Mouse (Mus musculus) neural tube, embryonic 15.5 days (tissue): ENCODE measurements around the gene Kif1bp. TPM values are rescaled to one million over a fixed set of nuclear protein-coding genes. Genes with fewer than 3 reads are reported as not detected.
"Not testable (repeated sequence)": the region's sequence is repeated elsewhere in the genome, so short reads cannot be mapped to it uniquely, and the experiment has no call there.

Experiments used
- ATAC-seq: fragments of 200-750 bp; cut with Nextera tagmentation; 2 replicates; pipeline ENCODE4 v1.8.0; 2017; ENCODE audit warnings: mild to moderate bottlenecking, moderate TSS enrichment, moderate library complexity; ENCODE audit not compliant: low FRiP score
- H3K27ac ChIP-seq: fragments of 300-500 bp; sonication (generic); replicated peaks from 2 replicates; pipeline ENCODE4 v1.5.1; 2015; ENCODE audit warnings: mild to moderate bottlenecking, inconsistent platforms
- H3K27me3 ChIP-seq: fragments of 300-500 bp; sonication (generic); replicated peaks from 2 replicates; pipeline ENCODE4 v1.6.1; 2015; ENCODE audit warnings: inconsistent platforms
- H3K36me3 ChIP-seq: fragments of 300-500 bp; sonication (generic); 2 replicates; pipeline ENCODE4 v1.6.1; 2015; ENCODE audit warnings: inconsistent platforms
- H3K4me1 ChIP-seq: fragments of 300-500 bp; sonication (generic); 2 replicates; pipeline ENCODE4 v1.6.1; 2015; ENCODE audit warnings: inconsistent platforms
- H3K4me2 ChIP-seq: fragments of 300-500 bp; sonication (generic); 2 replicates; pipeline ENCODE4 v1.6.1; 2015; ENCODE audit warnings: inconsistent platforms, mild to moderate bottlenecking, moderate library complexity
- H3K4me3 ChIP-seq: fragments of 300-500 bp; sonication (generic); replicated peaks from 2 replicates; pipeline ENCODE4 v1.5.1; 2015; ENCODE audit warnings: mild to moderate bottlenecking, inconsistent platforms
- H3K9ac ChIP-seq: fragments of 300-500 bp; sonication (generic); replicated peaks from 2 replicates; pipeline ENCODE4 v1.6.1; 2015; ENCODE audit warnings: mild to moderate bottlenecking, inconsistent platforms
- H3K9me3 ChIP-seq: fragments of 300-500 bp; sonication (generic); replicated peaks from 2 replicates; pipeline ENCODE4 v1.6.1; 2016; ENCODE audit warnings: inconsistent platforms
- WGBS: fragments of 180-500 bp; shearing (Covaris S2); methylation state at CpG from one replicate; pipeline ENCODE4 v1.1.7; 2015; ENCODE audit warnings: mixed read lengths; 5-methylcytosine and 5-hydroxymethylcytosine counted together
- polyA plus RNA-seq: library from polyadenylated mRNA; unstranded; fragments of >200 nt; fragmentation: Nextera tagmentation; extraction: Ambion mirVana; gene quantifications from 2 replicates; pipeline ENCODE4 v1.2.1, GENCODE M21; 2015

The Kif1bp gene
- polyA plus RNA-seq = 68.7 and 75.5 TPM in 2 replicates

DNA sequence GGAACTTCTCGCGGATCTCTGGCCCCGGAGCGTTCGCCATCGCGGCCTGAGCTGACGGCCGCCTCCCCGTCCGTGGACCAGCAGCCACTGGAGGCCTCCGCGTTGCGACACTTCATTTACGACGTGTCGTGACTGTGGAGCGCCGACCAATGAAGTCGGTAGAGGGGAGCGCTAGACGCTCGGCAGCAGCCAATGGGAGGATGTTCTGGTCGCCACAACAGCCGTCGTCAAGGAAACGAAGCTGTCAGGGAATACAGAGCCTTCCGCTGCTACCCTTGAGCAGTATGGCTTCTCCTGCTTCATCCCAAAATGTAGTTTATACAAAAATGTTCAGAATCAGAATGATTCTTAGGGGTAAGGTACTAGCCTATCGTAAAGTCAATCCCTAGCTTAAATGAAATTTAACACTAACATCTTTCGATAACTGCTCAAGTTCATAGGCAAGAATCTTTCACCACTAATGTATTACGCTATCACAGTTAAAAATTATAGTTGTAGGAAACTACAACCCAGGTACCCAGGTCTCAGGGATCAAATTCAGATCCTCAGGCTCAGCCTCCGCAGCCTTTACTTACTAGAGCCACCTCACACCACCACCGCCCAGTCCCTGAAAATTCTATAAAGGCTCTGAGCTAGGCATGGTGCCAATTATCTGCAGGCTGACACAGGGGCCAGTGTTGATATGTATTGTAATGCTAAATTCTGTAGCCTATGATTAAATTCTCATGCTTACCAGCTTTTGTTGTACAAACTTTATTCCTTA lies at the start of gene Kif1bp:
Kif1bp (minus strand) TSS at position 120 of the 763 bp plus-strand sequence.
- H3K4me2 ChIP-seq = peak within 1 kb of the TSS; percentile 89
- ATAC-seq = peak; percentile 100
- H3K4me3 ChIP-seq = peak within 1 kb of the TSS; percentile 92
- peaks cover 51% of the 10 kb centered on the region for H3K36me3 ChIP-seq
- H3K4me1 ChIP-seq = peaks cover 25% of the 10 kb centered on the region
- peak within 1 kb of the TSS; percentile 83 for H3K9ac ChIP-seq
- peak within 1 kb of the TSS; percentile 86 for H3K27ac ChIP-seq
- no peaks in the 10 kb centered on the region for H3K9me3 ChIP-seq
- WGBS = 5% methylated on average over 33 of the region's 33 CpGs
- no peaks in the 10 kb centered on the region for H3K27me3 ChIP-seq

DNA sequence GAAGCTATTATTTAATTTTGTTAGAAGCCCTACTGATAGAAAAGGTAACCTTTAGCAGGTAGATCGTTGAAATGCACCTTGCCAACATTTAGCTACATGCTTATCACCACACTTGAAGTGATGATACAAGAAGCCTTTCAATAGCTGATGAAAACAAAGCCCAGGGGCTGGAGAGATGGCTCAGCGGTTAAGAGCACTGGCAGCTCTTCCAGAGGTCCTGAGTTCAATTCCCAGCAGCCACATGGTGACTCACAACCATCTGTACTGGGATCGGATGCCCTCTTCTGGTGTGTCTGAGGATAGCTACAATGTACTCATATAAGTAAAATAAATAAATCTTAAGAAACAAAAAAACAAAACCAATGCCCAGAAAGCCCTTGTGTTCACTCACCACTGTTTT lies 25.9 kb upstream of the Kif1bp start:
- ATAC-seq = no peak
- Histone ChIP-seq H3K27ac (no peak overlapping the region), H3K4me1 (peaks cover 22% of the 10 kb centered on the region), H3K9me3 (no peaks in the 10 kb centered on the region), H3K4me2 (no peak overlapping the region), H3K27me3 (no peaks in the 10 kb centered on the region), H3K9ac (no peak overlapping the region), H3K4me3 (no peak overlapping the region), H3K36me3 (no peaks in the 10 kb centered on the region)
- WGBS = 90% methylated on average over 3 of the region's 3 CpGs

DNA sequence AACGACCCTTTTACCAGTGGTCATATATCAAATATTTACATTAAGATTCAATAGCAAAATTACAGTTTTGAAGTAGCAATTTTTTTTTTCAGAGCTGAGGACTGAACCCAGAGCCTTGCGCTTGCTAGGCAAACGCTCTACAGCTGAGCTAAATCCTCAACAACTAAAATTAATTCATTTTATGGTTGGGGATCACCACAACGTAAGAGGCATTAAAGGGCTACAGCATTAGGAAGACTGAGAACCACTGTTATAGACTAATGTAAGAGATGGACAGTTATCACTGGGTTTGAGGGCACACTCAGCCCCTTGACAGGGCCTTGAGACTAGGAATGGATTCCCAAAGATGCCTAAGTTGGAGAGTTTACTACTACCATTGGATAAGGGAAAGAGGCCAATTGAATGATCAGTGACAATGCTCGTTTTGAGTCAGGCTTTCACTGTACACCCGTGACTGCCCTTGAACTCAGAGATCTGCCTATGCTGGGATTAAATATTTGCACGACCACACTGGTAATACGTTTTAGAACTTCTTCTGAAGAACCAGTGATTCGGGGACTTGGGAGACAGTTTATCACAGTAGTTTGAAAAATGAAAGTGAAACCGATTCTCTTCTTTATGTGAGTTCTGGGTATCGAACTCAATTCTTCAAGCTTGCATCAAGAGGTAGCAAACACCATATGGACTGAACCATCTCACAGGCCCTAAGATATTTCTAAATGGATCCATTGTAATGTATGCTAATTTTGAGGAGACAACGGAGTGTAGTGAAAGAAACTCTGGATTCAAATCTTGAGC lies 25.2 kb upstream of the Kif1bp start:
- no peak for ATAC-seq
- 91% methylated on average over 12 of the region's 12 CpGs for WGBS
- H3K9ac ChIP-seq = no peak overlapping the region
- peaks cover 24% of the 10 kb centered on the region for H3K4me1 ChIP-seq
- no peaks in the 10 kb centered on the region for H3K9me3 ChIP-seq
- H3K4me3 ChIP-seq = no peak overlapping the region
- no peak overlapping the region for H3K27ac ChIP-seq
- no peaks in the 10 kb centered on the region for H3K27me3 ChIP-seq
- H3K36me3 ChIP-seq = peaks cover under 1% of the 10 kb centered on the region; the same call in 1 of the 2 replicates
- peak overlapping the region; percentile 90; the same call in 1 of the 2 replicates for H3K4me2 ChIP-seq

- Histone ChIP-seq H3K27ac (peak within 1 kb of the TSS; percentile 85), H3K4me2 (peak within 1 kb of the TSS; percentile 90), H3K27me3 (no peaks in the 10 kb centered on the region), H3K9me3 (no peaks in the 10 kb centered on the region), H3K36me3 (peaks cover 11% of the 10 kb centered on the region), H3K9ac (peak within 1 kb of the TSS; percentile 80), H3K4me3 (peak within 1 kb of the TSS; percentile 99), H3K4me1 (peaks cover 32% of the 10 kb centered on the region)
- 6% methylated on average over 53 of the region's 53 CpGs for WGBS
- ATAC-seq = peak; percentile 99
Observed at GRCm38 (mm10) chr10:62602177-62603040, 24.2 kb upstream of the Kif1bp start, which contains the start of gene Ddx21. Gene Ddx21 (minus strand): TSS chr10:62602281.

DNA sequence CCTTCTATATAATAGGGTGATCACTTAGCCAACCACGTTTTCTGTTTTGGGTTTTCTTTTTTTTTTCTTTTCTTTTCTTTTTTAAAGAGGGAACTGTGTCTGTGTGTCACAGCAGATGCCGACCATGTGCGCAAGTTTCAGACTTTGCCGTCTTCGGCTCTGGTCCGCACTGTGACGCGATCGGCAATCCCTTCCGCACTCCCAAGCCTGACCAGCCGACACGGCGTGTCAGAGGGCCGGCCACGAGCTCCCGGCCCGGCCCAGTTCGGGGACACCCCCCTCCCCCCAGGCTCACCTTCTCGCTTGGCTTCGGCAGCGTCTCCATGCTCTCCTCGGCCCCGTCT lies 23.5 kb upstream of the Kif1bp start:
- H3K36me3 ChIP-seq = peaks cover 15% of the 10 kb centered on the region
- peaks cover 33% of the 10 kb centered on the region for H3K4me1 ChIP-seq
- no peaks in the 10 kb centered on the region for H3K9me3 ChIP-seq
- 0% methylated on average over 23 of the region's 23 CpGs for WGBS
- H3K9ac ChIP-seq = peak overlapping the region; percentile 80
- H3K4me2 ChIP-seq = peak overlapping the region; percentile 90
- H3K27ac ChIP-seq = peak overlapping the region; percentile 85
- H3K27me3 ChIP-seq = no peaks in the 10 kb centered on the region
- peak overlapping the region; percentile 99 for H3K4me3 ChIP-seq
- peak; percentile 65 for ATAC-seq

DNA sequence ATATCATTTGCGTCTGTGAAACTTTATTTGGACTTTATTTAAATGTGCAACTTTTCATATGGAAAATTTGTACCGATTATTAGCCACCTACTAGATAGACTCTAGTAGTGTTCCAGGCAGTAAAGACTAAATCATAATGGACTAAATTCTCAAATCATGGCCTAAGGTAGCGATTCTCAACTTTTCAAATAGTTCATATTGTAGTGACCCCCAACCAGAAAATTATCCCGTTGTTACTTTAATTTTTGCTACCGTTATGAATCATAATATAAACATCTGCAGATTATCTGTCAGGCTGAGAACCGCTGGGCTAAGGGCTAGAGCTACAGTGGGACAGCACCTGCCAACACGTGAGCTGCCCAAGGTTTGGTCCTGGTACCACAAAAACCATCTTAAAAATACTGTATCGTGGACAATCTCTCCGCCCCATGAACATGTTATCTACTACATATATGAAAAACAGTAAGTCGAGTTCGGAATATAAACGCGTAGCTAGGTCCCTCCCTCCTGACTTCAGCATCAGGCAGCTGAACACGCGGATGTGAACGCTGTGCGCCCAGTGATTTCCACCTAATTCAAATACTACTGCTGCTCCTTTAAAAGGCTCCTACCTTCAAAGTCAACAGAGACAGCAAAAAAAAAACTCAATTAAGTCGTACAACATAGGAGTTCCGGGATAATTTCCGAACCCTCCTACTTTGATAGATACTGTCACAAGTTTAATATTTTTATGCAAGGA lies 23.0 kb upstream of the Kif1bp start:
- Histone ChIP-seq H3K4me2 (peak overlapping the region; percentile 90), H3K4me3 (peak overlapping the region; percentile 99), H3K27me3 (no peaks in the 10 kb centered on the region), H3K9ac (peak overlapping the region; percentile 80), H3K9me3 (no peaks in the 10 kb centered on the region), H3K4me1 (peaks cover 35% of the 10 kb centered on the region), H3K36me3 (peaks cover 18% of the 10 kb centered on the region), H3K27ac (0 out of 2 replicates have a peak overlapping the region, but pooled peaks have one; percentile 85)
- ATAC-seq = no peak
- 12% methylated on average over 20 of the region's 20 CpGs for WGBS

DNA sequence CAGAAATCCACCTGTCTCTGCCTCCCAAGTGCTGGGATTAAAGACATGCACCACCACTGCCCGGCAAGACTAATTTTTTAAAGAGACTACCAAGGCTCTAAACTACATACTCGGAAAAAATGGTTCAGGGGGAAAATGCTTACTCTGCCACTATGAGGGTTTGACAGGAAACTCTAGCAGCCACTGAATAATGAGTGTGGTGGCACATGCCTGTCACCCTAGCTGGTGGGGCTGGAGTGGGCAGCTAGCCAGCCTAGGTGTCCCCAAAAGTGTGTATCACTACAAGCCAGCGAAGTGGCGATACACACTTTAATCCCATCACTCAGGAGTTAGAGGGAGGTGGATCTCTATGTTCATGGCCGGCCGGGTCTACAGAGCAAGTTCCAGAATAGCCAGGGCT lies 21.8 kb upstream of the Kif1bp start:
- ATAC-seq = no peak
- 92% methylated on average over 6 of the region's 6 CpGs for WGBS
- Histone ChIP-seq H3K36me3 (peaks cover 19% of the 10 kb centered on the region), H3K9ac (no peak overlapping the region), H3K4me1 (peaks cover 35% of the 10 kb centered on the region), H3K27me3 (no peaks in the 10 kb centered on the region), H3K4me3 (no peak overlapping the region), H3K9me3 (no peaks in the 10 kb centered on the region), H3K4me2 (peak overlapping the region; percentile 90; the same call in 1 of the 2 replicates), H3K27ac (no peak overlapping the region)

GRCm38 (mm10) chr10:62599311-62599710 lies 21.1 kb upstream of the Kif1bp start:
- not testable (repeated sequence) for H3K27me3 ChIP-seq, H3K9me3 ChIP-seq, H3K4me3 ChIP-seq, H3K27ac ChIP-seq, H3K4me2 ChIP-seq, ATAC-seq, H3K9ac ChIP-seq
- 94% methylated on average over 3 of the region's 3 CpGs for WGBS
- peaks cover 25% of the 10 kb centered on the region for H3K36me3 ChIP-seq
- peaks cover 35% of the 10 kb centered on the region for H3K4me1 ChIP-seq

DNA sequence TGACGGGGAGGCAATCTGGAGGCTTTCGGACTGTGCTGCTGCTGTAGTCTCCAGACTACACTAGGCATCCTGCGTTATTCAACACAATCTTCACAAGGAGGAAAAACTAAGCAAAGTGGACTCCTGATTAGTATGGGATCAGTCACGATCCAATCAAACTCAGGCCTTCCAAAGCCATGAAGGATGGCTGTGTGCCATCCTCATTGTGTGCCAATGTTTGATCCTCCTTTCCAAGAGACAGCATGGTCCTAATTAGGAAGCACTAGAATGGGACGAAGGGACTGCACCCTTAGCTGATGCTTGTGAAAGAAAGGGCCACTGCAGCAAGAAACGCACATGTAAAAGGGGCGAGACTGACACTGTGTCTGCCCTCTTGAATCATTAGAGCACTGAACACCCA lies 14.2 kb upstream of the Kif1bp start:
- ATAC-seq = no peak
- peaks cover 78% of the 10 kb centered on the region for H3K36me3 ChIP-seq
- no peaks in the 10 kb centered on the region for H3K9me3 ChIP-seq
- no peak overlapping the region for H3K4me2 ChIP-seq
- no peaks in the 10 kb centered on the region for H3K27me3 ChIP-seq
- 90% methylated on average over 7 of the region's 7 CpGs for WGBS
- peaks cover 3% of the 10 kb centered on the region; the same call in 1 of the 2 replicates for H3K4me1 ChIP-seq
- no peak overlapping the region for H3K9ac ChIP-seq
- H3K27ac ChIP-seq = no peak overlapping the region
- H3K4me3 ChIP-seq = no peak overlapping the region

DNA sequence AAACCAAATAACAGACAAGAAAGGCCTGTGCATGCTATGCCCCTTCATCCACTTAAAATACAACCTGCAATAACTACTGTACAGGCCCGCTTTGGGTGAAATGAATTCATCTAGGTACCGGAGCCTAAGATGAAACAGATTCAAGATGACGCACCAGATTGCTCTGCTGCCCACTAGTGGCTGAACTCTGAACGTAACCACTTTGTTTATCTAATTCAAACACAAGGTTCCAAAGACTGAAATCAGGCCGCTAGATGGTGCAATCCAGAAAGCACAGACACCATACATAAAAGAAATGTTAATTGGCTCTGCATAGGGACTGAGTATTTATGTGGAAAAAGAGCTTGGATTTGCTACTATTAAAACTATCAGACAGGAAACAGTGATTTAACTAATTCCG lies 11.9 kb upstream of the Kif1bp start:
- Histone ChIP-seq H3K4me1 (no peaks in the 10 kb centered on the region), H3K27ac (0 out of 2 replicates have a peak overlapping the region, but pooled peaks have one; percentile 29), H3K4me2 (no peak overlapping the region), H3K4me3 (no peak overlapping the region), H3K9ac (0 out of 2 replicates have a peak overlapping the region, but pooled peaks have one; percentile 15), H3K36me3 (peaks cover 90% of the 10 kb centered on the region), H3K27me3 (no peaks in the 10 kb centered on the region), H3K9me3 (no peaks in the 10 kb centered on the region)
- 31% methylated on average over 6 of the region's 6 CpGs for WGBS
- ATAC-seq = peak; percentile 79; the same call in 1 of the 2 replicates
